Mouse (Mus musculus) lung, postnatal 10 days (tissue): Measurements from ENCODE around the gene Per1.

Experiments used
- DNase-seq: peaks from one replicate; pipeline ENCODE4 v3.0.0; 2021

The Per1 gene

DNA sequence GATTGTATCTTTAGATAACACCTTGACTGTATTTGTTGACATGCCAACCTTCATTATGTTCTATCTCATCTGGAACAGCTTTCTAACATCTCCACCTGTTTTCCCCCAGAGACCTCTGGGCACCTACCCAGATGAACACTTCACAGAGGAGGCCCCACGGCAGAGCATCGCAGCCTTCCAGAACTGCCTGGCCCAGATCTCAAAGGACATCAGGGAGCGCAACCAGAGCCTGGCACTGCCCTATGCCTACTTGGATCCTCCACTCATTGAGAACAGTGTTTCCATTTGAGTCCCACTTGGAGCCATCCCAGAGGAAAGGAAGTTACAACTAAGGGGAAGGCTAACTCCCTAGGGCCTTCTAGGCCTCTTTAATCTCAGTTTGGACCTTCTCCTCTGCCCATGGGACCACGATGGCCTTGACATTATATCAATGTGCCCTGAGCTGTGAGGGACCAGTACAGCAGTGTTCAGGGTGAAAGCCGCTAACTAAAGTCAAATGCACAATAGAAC is 53.5 kb downstream of the Per1 start:
- DNase-seq, result no peak

DNA sequence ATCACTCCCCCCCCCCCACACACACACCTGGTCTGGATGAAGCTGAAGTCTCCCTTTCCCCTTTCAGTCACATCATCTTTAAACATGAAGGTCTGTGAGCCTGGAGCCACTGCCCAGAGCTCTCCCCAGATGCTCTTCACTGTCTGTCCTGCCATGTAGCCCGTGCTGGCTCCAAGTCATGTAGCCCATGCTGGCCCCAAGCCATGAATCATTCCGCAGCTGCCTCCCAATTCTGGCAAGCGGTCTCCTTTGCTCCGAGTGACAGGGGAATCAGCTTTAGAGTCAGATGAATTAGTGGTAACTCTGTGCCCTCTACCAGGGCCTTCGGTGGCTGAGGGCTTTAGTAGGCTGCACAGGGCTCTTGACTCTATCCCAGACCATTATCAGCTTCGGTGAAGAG is 54.7 kb downstream of the Per1 start:
- DNase-seq, result no peak

GRCm38 (mm10) chr11:69150444-69150843 is 55.4 kb downstream of the Per1 start:
- DNase-seq, result peak; percentile 88

- no peak for DNase-seq
These were observed 56.0 kb downstream of the Per1 start for GRCm38 (mm10) chr11:69151004-69151403.

DNA sequence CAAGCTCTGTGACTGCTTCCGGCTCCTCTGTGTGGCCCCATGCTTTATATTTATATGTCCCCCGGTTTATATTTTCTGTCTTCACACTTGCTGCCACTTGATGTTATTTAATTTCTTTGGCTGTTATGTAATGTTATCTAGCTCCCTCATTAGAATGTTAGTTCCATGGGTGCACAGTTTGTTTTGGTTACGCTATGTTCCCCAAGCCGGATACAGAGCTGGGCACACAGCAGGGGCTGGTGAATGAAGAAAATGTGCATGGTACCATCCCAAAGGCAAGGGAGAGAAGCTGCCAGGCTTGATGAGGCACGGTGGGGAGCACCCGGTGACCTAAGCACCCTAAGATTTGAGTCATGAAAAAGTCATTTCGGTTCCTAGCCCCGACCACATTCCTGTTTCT is 58.8 kb downstream of the Per1 start:
- no peak for DNase-seq

DNA sequence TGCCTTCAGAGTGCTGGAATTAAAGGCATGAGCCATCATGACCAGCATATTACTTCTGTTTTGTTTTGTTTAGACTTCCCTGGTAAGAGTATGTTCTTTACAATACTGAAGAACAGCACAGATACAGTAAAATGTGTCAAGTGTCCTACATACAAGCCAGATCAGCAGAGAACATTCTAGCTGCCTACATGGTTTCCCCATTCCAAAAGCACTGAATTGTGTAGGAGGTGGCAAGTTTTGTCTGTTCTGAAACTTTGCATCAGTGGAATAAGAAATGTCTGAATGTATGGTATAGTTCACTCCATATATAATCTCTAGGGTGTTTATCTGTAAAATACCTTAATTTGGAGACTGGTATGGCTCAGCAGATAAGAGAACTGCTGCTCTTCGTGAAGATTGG is 60.3 kb downstream of the Per1 start:
- DNase-seq, result no peak

DNA sequence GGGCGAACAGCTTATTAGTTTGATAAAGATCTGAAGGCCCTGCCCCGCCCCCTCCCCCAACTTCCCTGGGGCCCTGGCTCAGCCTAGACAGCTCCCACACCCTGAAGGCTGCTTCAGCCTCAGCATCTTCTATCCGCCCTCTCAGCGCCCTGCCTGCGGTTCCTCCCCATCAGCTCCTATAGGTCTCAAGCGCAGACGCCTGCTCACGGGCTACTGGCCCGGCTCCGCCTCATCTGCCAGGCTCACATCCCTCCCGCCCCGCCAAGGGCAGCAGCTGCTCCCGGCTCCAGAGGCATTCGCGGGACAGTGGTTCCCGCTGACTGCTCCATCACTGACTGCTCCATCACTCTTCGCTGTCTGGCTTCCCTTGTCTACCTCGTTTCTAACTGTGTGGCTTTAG is 61.8 kb downstream of the Per1 start, which contains the start of gene Alox12b:
Gene Alox12b (plus strand): TSS at position 190 of the 400 bp plus-strand sequence.
- DNase-seq, result no peak
